Comparison of ENCODE assay signal across 21 mouse cellular contexts in genomic region chr2:10348036-10348435, GRCm38 (mm10).
"Had no signal": no experiment of that assay in that cellular context is flagged by ENCODE, and none has a peak within 500 bp of the region (broad histone marks: within the 10 kb centered on the region; RNA-seq: fewer than 3 reads in every experiment).

No protein-coding gene starts in this region.

- H3K4me2 ChIP-seq: intestine, embryonic 15.5 days; kidney, embryonic 15.5 days; limb, embryonic 12.5 days; limb, embryonic 15.5 days; liver, embryonic 11.5 days; lung, embryonic 14.5 days; midbrain, embryonic 13.5 days; neural tube, embryonic 12.5 days; neural tube, embryonic 15.5 days had no signal

- H3K36me3 ChIP-seq: intestine, embryonic 15.5 days; kidney, embryonic 15.5 days; limb, embryonic 12.5 days; limb, embryonic 15.5 days; midbrain, embryonic 13.5 days; neural tube, embryonic 12.5 days; neural tube, embryonic 15.5 days had no signal

- H3K9me3 ChIP-seq: intestine, embryonic 15.5 days; kidney, embryonic 15.5 days; limb, embryonic 12.5 days; limb, embryonic 15.5 days; midbrain, embryonic 13.5 days; neural tube, embryonic 12.5 days; neural tube, embryonic 15.5 days had no signal

- ATAC-seq: intestine, embryonic 15.5 days; liver, postnatal 0 days; lung, postnatal 0 days; midbrain, embryonic 13.5 days had no signal

- DNase-seq: kidney, adult 11 months; kidney, adult 8-10 months; kidney, postnatal 10 days; kidney, postnatal 36 days; layer of hippocampus, postnatal 36 days; liver, postnatal 0 days; lung, embryonic 14.5 days; retina, postnatal 1 day; thymus, postnatal 25 days had no signal

- H3K27me3 ChIP-seq: intestine, embryonic 15.5 days; kidney, embryonic 15.5 days; limb, embryonic 15.5 days; midbrain, embryonic 13.5 days; neural tube, embryonic 12.5 days; neural tube, embryonic 15.5 days had no signal

- H3K4me1 ChIP-seq: intestine, embryonic 15.5 days; limb, embryonic 15.5 days; midbrain, embryonic 13.5 days; neural tube, embryonic 12.5 days; neural tube, embryonic 15.5 days had no signal

- H3K4me3 ChIP-seq: intestine, embryonic 15.5 days; kidney, embryonic 15.5 days; left cerebral cortex, adult 2 months; limb, embryonic 12.5 days; limb, embryonic 15.5 days; midbrain, embryonic 13.5 days; neural tube, embryonic 12.5 days; neural tube, embryonic 15.5 days had no signal

- H3K27ac ChIP-seq: intestine, embryonic 15.5 days; kidney, embryonic 15.5 days; left cerebral cortex, adult 2 months; limb, embryonic 12.5 days; limb, embryonic 15.5 days; liver, embryonic 14.5 days; macrophage; midbrain, embryonic 13.5 days; neural tube, embryonic 12.5 days; neural tube, embryonic 15.5 days had no signal

- H3K9ac ChIP-seq: intestine, embryonic 15.5 days; kidney, embryonic 15.5 days; limb, embryonic 12.5 days; limb, embryonic 15.5 days; liver, embryonic 14.5 days; liver, postnatal 0 days; lung, embryonic 14.5 days; midbrain, embryonic 13.5 days; neural tube, embryonic 12.5 days; neural tube, embryonic 15.5 days had no signal
